Mouse (Mus musculus) embryo, embryonic 10.5 days (tissue): ENCODE data around the gene Gm11020.
"Not testable (repeated sequence)": the region's sequence is repeated elsewhere in the genome, so short reads cannot be mapped to it uniquely, and the experiment has no call there.

Experiments
- DNase-seq: peaks from one replicate; pipeline ENCODE4 v3.0.0-alpha.2; 2015; ENCODE audit warnings: low spot score

Gm11020 gene

DNA sequence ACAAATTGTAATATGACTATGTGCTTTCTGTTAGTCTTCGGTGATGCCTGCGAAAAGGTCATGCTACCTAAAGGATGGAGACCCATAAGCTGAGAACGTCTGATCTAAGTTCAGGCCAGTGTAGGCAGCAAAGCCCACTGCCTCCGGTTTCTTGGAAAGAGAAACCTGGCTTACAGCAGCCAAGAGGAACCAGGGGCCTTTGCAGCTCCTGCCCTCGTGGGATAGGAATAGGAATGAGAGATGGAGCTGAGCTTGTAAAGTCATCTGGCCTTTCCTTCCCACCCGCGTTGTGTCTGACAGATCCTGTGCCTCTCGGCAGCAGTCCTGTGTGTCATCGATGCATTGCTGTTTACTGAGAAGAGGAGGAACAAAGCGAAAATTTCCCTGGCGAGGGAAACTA lies at the start of gene Gm11020:
TSS of gene Gm11020 (plus strand) at position 301 of the 400 bp plus-strand sequence.
- DNase-seq, result not testable (repeated sequence)

DNA sequence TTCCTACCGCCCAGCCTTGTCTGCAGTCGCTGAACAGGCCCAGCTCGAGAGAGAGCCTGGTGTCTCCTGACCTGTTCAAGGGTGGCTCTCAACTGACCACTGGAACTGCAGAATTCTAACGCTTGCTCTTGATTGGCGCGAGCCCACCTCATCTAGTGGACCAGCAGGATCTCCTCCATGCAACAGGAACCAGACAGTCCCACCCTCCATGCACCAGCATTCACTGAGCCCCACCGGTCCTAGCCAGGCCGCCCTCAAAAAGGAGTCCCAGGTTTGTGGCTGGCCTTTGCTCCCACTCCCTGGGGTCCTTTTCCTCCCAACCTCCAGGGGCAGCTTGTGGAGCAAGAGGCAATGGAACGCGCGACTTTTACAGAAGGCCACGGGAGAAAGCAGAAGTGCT lies 28.3 kb upstream of the Gm11020 start, which contains the start of gene Cmtm2a:
TSS of gene Cmtm2a (minus strand) at position 101 of the 400 bp plus-strand sequence.
- DNase-seq, result not testable (repeated sequence)

DNA sequence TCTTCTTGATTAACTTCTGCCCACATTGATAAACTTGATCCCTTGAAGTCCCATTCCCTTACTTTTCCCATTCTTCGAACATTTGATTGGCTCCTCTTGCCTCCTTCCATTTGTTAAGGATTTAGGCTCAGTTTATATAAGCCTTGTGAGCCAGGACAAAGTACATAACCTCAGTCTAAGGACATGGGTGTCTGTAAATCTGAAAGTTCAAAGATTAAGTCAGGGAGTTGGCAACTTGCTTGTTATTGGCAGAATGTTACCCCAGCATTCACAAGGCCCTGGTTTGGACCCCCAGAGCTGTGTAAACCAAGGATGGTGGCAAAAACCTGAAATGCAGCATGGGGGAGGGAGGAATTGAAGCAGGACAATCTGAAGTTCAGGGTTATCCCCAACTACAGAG lies 27.0 kb upstream of the Gm11020 start:
- no peak for DNase-seq

DNA sequence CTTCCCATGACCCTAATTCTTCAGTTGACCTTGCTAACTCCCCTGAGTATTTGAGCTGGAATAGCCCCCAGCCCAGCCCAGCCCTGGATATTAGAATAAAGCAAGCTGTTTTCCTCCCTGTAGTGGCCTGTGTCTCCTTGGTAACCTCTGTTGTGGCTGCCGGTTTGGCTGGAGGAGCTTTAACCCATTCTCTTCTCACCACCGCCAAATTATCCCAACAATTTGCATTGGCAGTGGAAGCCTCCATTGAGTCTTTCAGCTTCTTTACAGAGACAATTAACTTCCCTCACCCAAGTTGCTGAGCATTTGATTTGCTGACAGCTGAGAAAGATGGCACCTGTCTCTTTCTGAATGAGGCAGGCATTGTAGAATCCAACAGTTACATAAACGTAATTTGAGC lies 19.8 kb upstream of the Gm11020 start:
- DNase-seq, result peak; percentile 72

DNA sequence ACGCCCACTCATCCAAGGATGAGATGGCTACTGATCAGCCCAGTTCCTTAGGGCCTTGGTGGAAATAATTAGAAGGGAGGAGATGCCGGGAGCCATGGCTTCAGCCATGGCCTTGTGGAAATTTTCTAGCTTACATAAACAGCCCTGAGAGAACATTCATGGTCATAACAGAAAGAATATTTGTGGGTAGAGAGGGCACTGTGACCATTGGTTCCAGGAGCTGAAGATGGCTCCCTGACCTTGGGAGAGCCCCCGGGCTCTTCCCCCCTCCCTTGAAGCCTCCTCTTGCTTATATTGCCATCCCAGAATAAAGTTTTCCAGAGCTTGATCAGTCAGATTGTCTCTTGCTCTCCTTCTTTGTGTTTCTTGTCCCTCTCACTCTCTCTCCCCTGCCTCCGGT lies 18.8 kb upstream of the Gm11020 start:
- not testable (repeated sequence) for DNase-seq

DNA sequence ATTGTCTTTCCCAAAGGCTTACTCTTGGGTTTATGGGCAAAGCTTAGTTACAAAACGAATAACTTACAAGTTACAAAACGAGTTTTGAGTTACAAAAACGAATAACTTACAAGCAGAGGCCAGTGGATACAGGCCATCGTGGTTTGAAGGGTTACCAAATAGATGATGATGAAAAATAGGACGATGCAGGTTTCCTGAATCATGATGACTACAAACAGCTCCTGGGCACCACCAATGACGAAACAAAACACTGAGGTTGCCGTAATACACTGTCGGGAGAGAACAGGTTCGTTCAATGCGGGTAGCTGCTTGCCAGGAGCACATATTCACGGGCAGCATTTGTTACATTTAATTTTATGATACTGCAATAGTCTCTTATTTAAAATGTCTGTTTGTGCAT lies 16.4 kb upstream of the Gm11020 start:
- no peak for DNase-seq

DNA sequence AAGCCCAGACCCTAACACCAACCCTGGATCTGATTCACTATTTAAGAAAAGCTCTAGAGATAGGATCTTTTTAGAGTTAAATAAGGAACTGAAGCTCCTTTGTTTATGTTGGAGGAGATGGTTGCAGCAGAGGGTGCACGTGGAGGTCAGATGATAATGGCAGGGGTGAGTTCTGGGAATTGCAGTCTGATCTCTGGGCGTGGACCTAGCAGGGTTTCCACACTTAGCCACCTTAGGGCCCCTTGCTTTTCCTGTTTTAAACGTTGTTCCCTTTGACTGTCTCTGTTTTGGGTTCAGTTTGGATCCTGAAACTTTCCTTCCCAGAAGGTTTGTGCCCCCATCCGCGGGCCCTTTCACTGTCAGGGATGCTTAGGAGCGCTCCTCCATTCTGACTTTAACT lies 13.0 kb upstream of the Gm11020 start:
- DNase-seq, result not testable (repeated sequence)

DNA sequence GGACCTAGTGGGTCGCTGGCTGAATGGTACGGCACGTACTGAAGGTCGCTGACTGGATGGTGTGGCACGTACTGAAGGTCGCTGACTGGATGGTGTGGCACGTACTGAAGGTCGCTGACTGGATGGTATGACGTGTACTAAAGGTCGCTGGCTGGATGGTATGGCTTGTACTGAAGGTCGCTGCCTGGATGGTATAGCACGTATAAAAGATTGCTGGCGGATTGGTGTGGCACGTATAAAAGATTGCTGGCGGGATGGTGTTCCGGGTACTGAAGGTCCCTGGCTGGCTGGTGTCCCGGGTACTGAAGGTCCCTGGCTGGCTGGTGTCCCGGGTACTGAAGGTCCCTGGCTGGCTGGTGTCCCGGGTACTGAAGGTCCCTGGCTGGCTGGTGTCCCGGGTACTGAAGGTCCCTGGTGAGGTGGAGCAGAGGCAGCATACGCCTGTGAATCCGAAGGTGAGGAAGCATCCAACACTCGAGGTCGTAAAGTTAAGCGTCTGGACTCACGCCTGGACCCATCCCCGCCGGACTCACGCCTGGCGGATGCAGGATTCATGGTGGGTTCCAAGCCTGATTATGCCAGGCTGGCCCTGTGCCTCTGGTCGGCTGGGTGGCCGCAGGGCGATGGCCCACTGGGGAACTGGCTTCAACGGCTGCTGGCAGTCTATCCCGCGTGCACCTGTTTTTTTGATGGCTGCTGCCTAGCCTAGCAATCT lies 11.8 kb upstream of the Gm11020 start, which contains the start of the genes Gm45711 and Cmtm1:
TSS of gene Gm45711 (minus strand) at position 641 of the 715 bp plus-strand sequence.
TSS of gene Cmtm1 (minus strand) at position 705 of the 715 bp plus-strand sequence.
- DNase-seq, result not testable (repeated sequence)

DNA sequence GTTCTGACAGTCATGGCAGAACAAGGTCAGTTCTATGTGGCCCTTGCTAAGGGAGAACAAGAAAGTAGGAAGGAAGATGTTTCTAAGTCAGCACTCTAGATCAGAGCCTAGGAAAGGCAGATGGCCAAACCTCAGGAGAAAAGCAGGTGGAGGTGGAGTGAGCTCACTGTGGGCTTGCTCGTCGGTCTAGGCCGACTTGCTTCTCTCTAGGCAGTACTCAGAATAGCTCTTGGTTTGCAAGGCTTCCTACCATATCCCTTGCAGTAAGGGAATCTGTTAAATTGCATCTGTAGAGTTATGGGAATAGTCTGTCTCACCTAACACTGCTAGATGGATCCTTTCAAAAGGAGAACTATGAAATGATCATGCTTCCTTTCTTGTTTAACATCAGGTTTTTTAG lies 9.3 kb upstream of the Gm11020 start:
- not testable (repeated sequence) for DNase-seq

DNA sequence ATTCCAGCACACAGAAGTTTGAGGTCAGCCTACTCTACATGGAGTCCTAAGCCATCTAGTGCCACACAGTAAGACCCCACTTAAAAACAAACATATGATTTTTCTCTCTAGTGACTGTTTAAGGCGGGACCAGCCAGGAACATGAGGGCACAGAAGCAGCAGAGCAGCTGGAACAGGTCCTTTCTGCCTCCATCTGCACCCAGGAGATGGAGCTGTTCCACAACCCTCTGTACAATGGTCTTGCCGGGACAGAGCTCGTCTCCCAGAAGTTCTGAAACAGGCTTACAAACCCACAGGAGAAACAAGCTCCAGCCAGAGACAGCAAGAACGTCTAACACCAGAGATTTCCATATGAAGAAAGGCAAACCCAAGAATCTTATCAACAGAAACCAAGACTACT lies 8.1 kb upstream of the Gm11020 start:
- no peak for DNase-seq

DNA sequence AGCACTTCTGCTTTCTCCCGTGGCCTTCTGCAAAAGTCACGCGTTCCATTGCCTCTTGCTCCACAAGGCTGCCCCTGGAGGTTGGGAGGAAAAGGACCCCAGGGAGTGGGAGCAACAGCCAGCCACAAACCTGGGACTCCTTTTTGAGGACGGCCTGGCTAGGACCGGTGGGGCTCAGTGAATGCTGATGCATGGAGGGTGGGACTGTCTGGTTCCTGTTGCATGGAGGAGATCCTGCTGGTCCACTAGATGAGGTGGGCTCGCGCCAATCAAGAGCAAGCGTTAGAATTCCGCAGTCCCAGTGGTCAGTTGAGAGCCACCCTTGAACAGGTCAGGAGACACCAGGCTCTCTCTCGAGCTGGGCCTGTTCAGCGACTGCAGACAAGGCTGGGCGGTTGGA lies 563 bp downstream of the Gm11020 start, which contains the start of gene Cmtm2b:
TSS of gene Cmtm2b (plus strand) at position 301 of the 400 bp plus-strand sequence.
- not testable (repeated sequence) for DNase-seq

DNA sequence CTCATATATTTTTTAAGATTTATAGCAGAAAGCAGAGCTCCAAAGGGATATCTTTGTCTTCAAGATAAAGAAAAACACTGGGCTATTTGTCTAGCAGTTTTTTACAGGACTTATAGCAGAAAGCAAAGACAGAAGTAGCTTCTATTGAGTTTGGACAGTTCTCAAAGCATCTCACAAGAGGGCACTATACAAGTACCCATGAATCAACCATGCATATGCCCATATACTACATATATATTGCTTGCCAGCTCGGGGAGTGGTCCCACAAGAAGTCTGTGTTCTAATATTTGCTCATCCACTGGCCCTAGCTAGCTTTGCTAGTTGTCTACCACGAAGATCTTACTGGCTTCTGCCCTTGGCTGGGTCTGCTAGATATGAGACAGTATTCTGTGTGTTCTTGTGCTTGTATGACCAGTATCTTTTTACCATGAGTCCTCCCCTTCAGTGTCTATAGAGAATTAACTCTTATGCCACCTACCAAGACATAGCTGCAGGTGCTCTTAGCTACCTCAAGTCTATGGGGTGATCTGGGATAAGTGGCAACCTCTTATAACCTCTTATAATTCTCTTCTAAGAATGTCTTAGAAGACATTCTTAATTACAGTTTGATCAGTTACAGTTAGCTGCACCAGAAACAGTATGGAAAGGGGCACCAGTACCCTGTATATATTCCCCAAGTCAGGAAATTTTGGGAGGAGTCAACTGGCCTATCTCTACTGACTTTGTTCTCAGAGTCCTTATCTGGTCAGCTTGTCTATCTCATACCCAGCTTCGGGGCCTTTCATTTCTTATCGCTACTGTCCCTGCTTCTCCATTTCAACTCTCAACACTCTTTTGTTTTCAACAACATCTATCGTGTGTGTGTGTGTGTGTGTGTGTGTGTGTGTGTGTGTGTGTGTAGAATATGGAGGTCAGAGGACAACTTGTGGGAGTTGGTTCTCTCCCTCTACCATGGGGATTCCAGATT lies 11.6 kb downstream of the Gm11020 start:
- no peak for DNase-seq

DNA sequence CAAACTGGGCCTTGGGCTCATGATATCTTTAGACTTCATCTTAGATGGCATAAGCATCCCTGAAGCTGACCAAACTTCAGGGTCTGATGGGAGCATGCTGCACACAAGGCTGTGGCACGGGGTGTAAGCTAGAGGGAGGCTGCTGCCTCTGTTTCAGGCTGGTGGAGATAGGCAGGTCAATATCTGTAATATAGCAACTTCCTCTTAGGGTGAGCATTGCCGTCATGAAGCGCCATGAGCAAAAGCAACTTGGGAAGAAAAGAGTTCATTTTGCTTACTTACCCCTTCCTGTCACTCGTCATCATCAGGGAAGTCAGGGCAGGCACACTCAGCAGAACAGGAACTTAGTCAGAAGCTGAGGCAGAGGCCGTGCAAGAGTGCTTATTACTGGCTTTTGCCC lies 12.4 kb downstream of the Gm11020 start:
- no peak for DNase-seq

DNA sequence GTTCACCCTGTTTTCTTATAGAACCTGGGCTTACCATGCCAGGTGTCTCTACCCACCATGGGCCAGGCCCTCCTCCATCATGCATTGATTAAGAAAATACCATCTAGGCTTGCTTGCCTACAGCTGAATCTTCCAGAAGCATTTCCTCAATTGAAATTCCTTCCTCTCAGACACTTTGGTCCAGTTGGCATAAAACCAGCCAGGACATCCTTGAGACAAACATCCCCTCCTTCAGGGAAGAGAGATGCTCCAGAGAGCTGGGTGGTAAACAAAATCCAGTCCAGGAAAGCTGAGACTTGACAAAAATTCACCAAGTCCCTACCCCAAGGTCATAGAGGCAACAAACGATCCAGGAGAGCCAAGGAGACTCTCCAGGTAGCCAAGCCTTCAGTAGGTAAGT lies 12.8 kb downstream of the Gm11020 start:
- DNase-seq, result no peak

DNA sequence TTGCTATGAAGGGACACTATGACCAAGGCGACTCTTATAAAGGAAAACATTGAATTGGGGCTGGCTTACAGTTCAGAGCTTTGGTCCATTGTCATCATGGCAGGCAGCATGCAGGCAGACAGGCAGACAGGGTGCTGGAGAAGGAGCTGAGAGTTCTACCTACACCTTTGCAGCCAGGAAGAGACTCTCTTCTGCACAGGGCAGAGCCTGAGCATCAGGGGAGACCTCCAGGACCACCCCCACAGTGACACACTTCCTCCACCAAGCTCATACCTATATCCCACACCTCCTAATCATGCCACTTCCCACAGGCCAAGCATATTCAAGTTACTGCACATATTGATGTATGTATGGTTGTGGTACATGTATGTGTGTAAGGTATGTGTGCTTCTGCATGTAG lies 15.4 kb downstream of the Gm11020 start:
- no peak for DNase-seq

DNA sequence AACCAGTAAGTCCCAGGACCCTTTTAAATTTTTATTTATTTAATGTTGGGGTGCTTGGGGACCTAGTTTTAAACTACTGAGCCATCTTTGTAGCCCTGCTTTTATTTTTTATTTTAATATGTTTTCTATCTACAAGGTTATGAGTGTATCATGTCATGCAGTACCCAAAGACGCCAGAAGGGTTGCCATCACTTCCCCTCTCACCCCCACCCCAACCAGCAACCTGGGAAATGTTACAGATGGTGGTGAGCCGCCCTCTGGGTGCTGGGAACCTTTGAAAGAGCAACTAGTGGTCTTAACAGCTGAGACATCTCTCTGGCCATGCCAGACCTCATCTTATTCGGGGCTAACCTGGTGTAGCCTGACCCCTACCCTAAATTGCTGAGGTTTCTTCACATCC lies 16.5 kb downstream of the Gm11020 start:
- DNase-seq, result no peak

DNA sequence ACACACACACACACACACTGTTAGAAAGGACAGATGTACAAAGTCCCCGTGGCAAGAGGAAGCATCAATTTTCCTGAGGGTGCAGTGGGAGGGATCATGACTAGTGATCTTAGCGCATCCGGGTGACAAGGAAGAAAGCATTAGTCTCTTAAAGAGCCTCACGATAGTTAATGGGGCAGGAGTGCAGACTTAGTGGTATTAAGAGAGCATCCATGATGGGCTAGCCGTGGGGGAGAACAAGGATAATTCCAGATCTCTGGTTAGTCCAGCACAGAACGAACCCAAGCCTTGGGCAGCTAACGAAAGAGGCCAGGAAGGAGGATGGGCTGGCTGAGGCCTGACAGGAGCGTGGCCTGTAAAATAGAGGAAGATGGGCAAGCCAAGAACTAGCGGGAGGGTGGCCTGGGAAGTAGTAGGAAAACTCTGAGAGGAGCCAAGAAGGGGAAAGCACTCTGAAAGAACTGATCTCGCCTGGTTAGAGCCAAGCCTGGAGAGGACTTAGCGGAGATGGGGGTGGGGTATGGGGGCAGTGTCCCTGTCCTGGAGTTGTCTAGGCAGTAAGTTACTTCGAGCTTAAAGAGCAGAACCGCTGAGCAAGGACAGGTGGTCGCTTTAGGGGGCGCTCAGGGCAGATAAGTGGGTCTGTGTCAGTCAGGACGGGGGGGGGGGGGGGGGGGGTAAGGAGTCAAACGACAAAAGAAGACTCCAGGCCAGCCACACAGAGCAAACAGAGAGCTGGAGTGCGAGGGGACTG lies 18.0 kb downstream of the Gm11020 start, which contains the start of gene Cmtm3:
TSS of gene Cmtm3 (plus strand) at position 182 of the 754 bp plus-strand sequence.
- peak; percentile 41 for DNase-seq

DNA sequence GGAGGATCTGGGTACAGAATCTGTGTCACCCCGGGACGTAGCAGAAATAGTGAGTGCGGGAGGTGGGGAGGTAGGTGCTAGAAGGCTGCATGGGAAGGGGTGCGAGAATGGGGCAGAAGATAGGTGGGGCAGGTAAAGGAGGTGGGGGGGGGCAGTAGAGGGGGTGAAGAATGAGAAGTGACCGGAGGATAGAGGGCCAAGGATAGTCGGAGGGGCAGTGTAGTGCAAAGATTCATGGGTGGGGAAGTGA lies 18.5 kb downstream of the Gm11020 start:
- DNase-seq, result peak; percentile 11

DNA sequence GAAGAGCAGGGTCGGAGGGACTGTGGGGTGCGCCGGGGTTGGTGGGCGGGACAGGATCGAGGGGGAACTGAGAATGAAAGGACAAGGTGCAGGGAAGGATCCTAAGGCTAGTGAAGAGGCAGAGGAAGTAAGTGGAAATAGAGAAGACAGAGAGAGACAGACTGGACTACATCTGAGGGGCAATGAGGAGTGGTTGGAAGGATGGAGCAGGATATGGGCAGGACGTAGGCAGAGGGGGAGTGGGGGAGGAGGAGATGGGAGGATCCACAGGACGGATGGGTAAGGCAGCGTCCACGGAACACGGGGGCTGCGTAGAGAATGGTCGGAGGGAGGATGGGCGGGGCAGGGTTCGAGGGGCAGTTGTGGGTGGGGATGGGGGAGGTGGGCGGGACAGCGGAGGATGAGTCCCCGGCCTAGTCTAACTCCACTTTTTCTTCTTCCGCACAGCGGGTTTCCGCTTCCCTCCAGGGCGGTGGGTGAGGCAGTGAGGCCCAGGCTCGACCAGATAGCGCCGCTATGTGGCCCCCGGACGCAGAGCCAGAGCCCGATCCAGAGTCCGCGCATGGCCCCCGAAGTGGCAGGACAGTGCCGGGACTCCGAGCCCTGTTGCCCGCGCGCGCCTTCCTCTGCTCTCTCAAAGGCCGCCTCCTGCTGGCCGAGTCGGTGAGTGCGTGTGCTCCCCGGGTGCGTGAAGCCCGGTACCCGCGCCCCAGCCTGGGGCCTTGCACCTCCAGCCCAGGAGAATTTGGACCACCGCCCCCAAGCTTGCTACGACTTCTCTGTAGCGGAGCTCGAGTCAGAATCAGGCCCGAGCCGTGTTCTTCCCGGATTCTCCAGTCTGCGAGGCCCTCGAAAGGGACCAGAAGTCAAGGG lies 19.1 kb downstream of the Gm11020 start:
- peak; percentile 87 for DNase-seq

DNA sequence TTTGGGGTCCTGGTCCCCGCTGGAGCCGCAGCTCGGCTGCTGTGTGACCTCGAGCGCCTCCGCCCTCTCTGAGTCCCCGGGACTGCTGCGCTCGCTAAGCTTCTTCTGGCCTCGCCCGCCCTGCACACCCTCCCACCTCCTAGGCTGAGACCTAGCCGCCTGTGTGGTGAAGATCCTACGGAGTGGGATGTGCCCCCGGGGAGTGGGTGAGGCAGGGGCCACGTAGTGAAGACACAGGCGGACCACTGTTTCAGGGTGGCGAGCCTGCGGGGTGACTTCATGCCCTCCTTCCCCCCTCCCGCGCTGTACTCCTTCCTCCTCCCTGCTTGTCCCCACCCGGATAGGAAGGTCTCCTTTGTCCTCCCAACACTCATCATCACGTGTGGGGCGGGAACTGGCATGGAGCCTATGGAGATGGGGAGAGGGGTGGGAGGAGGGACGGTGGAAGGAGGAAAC lies 19.8 kb downstream of the Gm11020 start:
- DNase-seq, result peak; percentile 83

DNA sequence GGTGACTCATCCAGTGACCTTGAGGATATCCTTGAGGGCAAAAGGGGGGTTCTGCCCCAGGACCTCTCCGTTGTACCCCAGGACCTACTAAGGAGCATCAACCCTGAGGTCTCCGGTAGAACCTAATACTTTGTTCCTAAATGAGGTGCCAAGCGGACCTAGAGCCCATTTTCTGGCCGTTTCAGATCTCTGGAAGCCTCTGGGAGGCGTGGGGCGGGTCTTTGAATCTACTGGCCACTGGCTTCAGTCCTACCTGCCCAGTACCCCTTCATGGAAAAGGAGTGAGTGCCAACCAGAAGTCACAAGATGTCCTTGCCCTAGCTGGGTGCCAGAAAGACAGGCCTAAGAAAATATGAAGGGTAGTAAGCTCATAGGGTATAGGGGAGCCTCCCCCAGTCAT lies 20.3 kb downstream of the Gm11020 start:
- no peak for DNase-seq
